Mouse (Mus musculus) forebrain, embryonic 13.5 days (tissue): Measurements from ENCODE around the gene Asb18. TPM values are rescaled to one million over a fixed set of nuclear protein-coding genes. Genes with fewer than 3 reads are reported as not detected.

Experiments
- ATAC-seq: fragments of 200-750 bp; cut with Nextera tagmentation; 2 replicates; pipeline ENCODE4 v1.8.0; 2017
- H3K27ac ChIP-seq: fragments of 300-500 bp; sonication (generic); 2 replicates; pipeline ENCODE4 v1.5.1; 2015; ENCODE audit warnings: inconsistent platforms, mild to moderate bottlenecking, moderate library complexity
- H3K27me3 ChIP-seq: fragments of 300-500 bp; sonication (generic); 2 replicates; pipeline ENCODE4 v1.6.1; 2015; ENCODE audit warnings: mild to moderate bottlenecking, inconsistent platforms
- H3K36me3 ChIP-seq: fragments of 300-500 bp; sonication (generic); 2 replicates; pipeline ENCODE4 v1.6.1; 2015; ENCODE audit warnings: mild to moderate bottlenecking, inconsistent platforms; ENCODE audit not compliant: poor library complexity, severe bottlenecking
- H3K4me1 ChIP-seq: fragments of 300-500 bp; sonication (generic); 2 replicates; pipeline ENCODE4 v1.6.1; 2015; ENCODE audit warnings: inconsistent platforms
- H3K4me2 ChIP-seq: fragments of 300-500 bp; sonication (generic); 2 replicates; pipeline ENCODE4 v1.6.1; 2015; ENCODE audit warnings: inconsistent platforms, mild to moderate bottlenecking, moderate library complexity
- H3K4me3 ChIP-seq: fragments of 300-500 bp; sonication (generic); 2 replicates; pipeline ENCODE4 v1.5.1; 2015; ENCODE audit warnings: mild to moderate bottlenecking, inconsistent platforms
- H3K9ac ChIP-seq: fragments of 300-500 bp; sonication (generic); 2 replicates; pipeline ENCODE4 v1.6.1; 2015; ENCODE audit warnings: mild to moderate bottlenecking, inconsistent platforms
- H3K9me3 ChIP-seq: fragments of 300-500 bp; sonication (generic); replicated peaks from 2 replicates; pipeline ENCODE4 v1.6.1; 2016; ENCODE audit warnings: inconsistent platforms
- WGBS: fragments of 180-500 bp; shearing (Covaris S2); methylation state at CpG from one replicate; pipeline ENCODE4 v1.1.7; 2015; 5-methylcytosine and 5-hydroxymethylcytosine counted together
- polyA plus RNA-seq: library from polyadenylated mRNA; unstranded; fragments of >200 nt; fragmentation: Nextera tagmentation; extraction: Ambion mirVana; gene quantifications from 2 replicates; pipeline ENCODE4 v1.2.1, GENCODE M21; 2015

Gene Asb18
- 0.14 and 0.19 TPM in 2 replicates for polyA plus RNA-seq

- 86% methylated on average over 5 of the region's 5 CpGs for WGBS
Observed at GRCm38 (mm10) chr1:90014446-90014845, at the start of gene Asb18. Gene Asb18 (minus strand): TSS chr1:90014666.

GRCm38 (mm10) chr1:90060599-90060998 is 46.1 kb upstream of the Asb18 start:
- Histone ChIP-seq H3K27ac (no peak overlapping the region), H3K27me3 (peaks cover 4% of the 10 kb centered on the region; the same call in 1 of the 2 replicates), H3K36me3 (no peaks in the 10 kb centered on the region), H3K9me3 (no peaks in the 10 kb centered on the region), H3K4me1 (no peaks in the 10 kb centered on the region), H3K9ac (no peak overlapping the region), H3K4me3 (no peak overlapping the region), H3K4me2 (no peak overlapping the region)
- ATAC-seq = peak; percentile 68
- 21% methylated on average over 7 of the region's 7 CpGs for WGBS

More at GRCm38 (mm10) chr1:90014446-90014845, at the start of gene Asb18:
- Histone ChIP-seq H3K36me3 (no peaks in the 10 kb centered on the region), H3K4me2 (no peak within 1 kb of the TSS), H3K27ac (no peak within 1 kb of the TSS), H3K9ac (no peak within 1 kb of the TSS), H3K4me3 (no peak within 1 kb of the TSS), H3K27me3 (0 out of 2 replicates have a peak, but pooled peaks cover 8% of the 10 kb centered on the region), H3K9me3 (no peaks in the 10 kb centered on the region), H3K4me1 (0 out of 2 replicates have a peak, but pooled peaks cover under 1% of the 10 kb centered on the region)
- no peak for ATAC-seq

- Histone ChIP-seq H3K4me1 (no peaks in the 10 kb centered on the region), H3K4me2 (no peak overlapping the region), H3K9me3 (no peaks in the 10 kb centered on the region), H3K4me3 (no peak overlapping the region), H3K9ac (no peak overlapping the region), H3K27ac (no peak overlapping the region), H3K36me3 (no peaks in the 10 kb centered on the region), H3K27me3 (peaks cover 4% of the 10 kb centered on the region; the same call in 1 of the 2 replicates)
- no peak for ATAC-seq
- WGBS = 53% methylated on average over 3 of the region's 3 CpGs
Observed at GRCm38 (mm10) chr1:90060054-90060453, 45.6 kb upstream of the Asb18 start.

- WGBS = 91% methylated on average over 4 of the region's 4 CpGs
- Histone ChIP-seq H3K4me2 (no peak overlapping the region), H3K27ac (no peak overlapping the region)
Observed at GRCm38 (mm10) chr1:90054991-90055390, 40.5 kb upstream of the Asb18 start.

GRCm38 (mm10) chr1:90051347-90051746 is 36.9 kb upstream of the Asb18 start:
- Histone ChIP-seq H3K27me3 (peaks cover 20% of the 10 kb centered on the region), H3K36me3 (no peaks in the 10 kb centered on the region), H3K27ac (no peak overlapping the region), H3K9me3 (no peaks in the 10 kb centered on the region), H3K4me3 (no peak overlapping the region), H3K9ac (no peak overlapping the region), H3K4me1 (peaks cover 9% of the 10 kb centered on the region), H3K4me2 (no peak overlapping the region)
- WGBS = 47% methylated on average over 5 of the region's 5 CpGs
- no peak for ATAC-seq

More at GRCm38 (mm10) chr1:90054991-90055390, 40.5 kb upstream of the Asb18 start:
- Histone ChIP-seq H3K4me1 (peaks cover 6% of the 10 kb centered on the region), H3K9me3 (no peaks in the 10 kb centered on the region), H3K4me3 (no peak overlapping the region), H3K36me3 (no peaks in the 10 kb centered on the region), H3K9ac (no peak overlapping the region; the same call in 1 of the 2 replicates), H3K27me3 (peaks cover 10% of the 10 kb centered on the region; the same call in 1 of the 2 replicates)
- no peak for ATAC-seq

GRCm38 (mm10) chr1:90050046-90050739 is 35.7 kb upstream of the Asb18 start:
- H3K9me3 ChIP-seq = no peaks in the 10 kb centered on the region
- peaks cover 20% of the 10 kb centered on the region for H3K27me3 ChIP-seq
- H3K4me2 ChIP-seq = no peak overlapping the region; the same call in 1 of the 2 replicates
- peak overlapping the region; percentile 17; the same call in 1 of the 2 replicates for H3K9ac ChIP-seq
- 33% methylated on average over 20 of the region's 20 CpGs for WGBS
- no peaks in the 10 kb centered on the region for H3K36me3 ChIP-seq
- H3K27ac ChIP-seq = no peak overlapping the region; the same call in 1 of the 2 replicates
- peaks cover 9% of the 10 kb centered on the region for H3K4me1 ChIP-seq
- no peak overlapping the region for H3K4me3 ChIP-seq
- ATAC-seq = peak; percentile 38; the same call in 1 of the 2 replicates

GRCm38 (mm10) chr1:90028305-90028704 is 13.8 kb upstream of the Asb18 start:
- Histone ChIP-seq H3K9ac (no peak overlapping the region), H3K9me3 (no peaks in the 10 kb centered on the region), H3K4me3 (no peak overlapping the region), H3K27me3 (peaks cover 22% of the 10 kb centered on the region), H3K27ac (no peak overlapping the region), H3K4me1 (no peaks in the 10 kb centered on the region; the same call in 1 of the 2 replicates), H3K4me2 (no peak overlapping the region), H3K36me3 (no peaks in the 10 kb centered on the region)
- WGBS = 80% methylated on average over 2 of the region's 2 CpGs
- ATAC-seq = no peak

GRCm38 (mm10) chr1:90026945-90027344 is 12.5 kb upstream of the Asb18 start:
- no peak overlapping the region for H3K4me2 ChIP-seq
- H3K9ac ChIP-seq = no peak overlapping the region
- no peaks in the 10 kb centered on the region; the same call in 1 of the 2 replicates for H3K4me1 ChIP-seq
- H3K9me3 ChIP-seq = no peaks in the 10 kb centered on the region
- H3K4me3 ChIP-seq = no peak overlapping the region
- no peak overlapping the region for H3K27ac ChIP-seq
- no peak for ATAC-seq
- no peaks in the 10 kb centered on the region for H3K36me3 ChIP-seq
- WGBS = 16% methylated on average over 3 of the region's 3 CpGs
- peaks cover 22% of the 10 kb centered on the region for H3K27me3 ChIP-seq

- peaks cover 17% of the 10 kb centered on the region; the same call in 1 of the 2 replicates for H3K27me3 ChIP-seq
- no peak for ATAC-seq
Observed at GRCm38 (mm10) chr1:90020336-90020735, 5.9 kb upstream of the Asb18 start.

GRCm38 (mm10) chr1:90018071-90018470 is 3.6 kb upstream of the Asb18 start:
- Histone ChIP-seq H3K36me3 (no peaks in the 10 kb centered on the region), H3K4me1 (no peaks in the 10 kb centered on the region), H3K9ac (no peak overlapping the region), H3K27me3 (0 out of 2 replicates have a peak, but pooled peaks cover 10% of the 10 kb centered on the region), H3K9me3 (no peaks in the 10 kb centered on the region), H3K4me3 (no peak overlapping the region), H3K27ac (no peak overlapping the region), H3K4me2 (no peak overlapping the region)
- 84% methylated on average over 6 of the region's 6 CpGs for WGBS
- ATAC-seq = no peak

More at GRCm38 (mm10) chr1:90020336-90020735, 5.9 kb upstream of the Asb18 start:
- Histone ChIP-seq H3K9ac (no peak overlapping the region), H3K36me3 (no peaks in the 10 kb centered on the region), H3K27ac (no peak overlapping the region), H3K4me3 (no peak overlapping the region), H3K9me3 (no peaks in the 10 kb centered on the region), H3K4me1 (no peaks in the 10 kb centered on the region; the same call in 1 of the 2 replicates), H3K4me2 (no peak overlapping the region)
- 85% methylated on average over 5 of the region's 5 CpGs for WGBS

- H3K36me3 ChIP-seq = no peaks in the 10 kb centered on the region
- H3K9ac ChIP-seq = no peak overlapping the region
- H3K9me3 ChIP-seq = no peaks in the 10 kb centered on the region
- H3K4me3 ChIP-seq = no peak overlapping the region
- peaks cover 13% of the 10 kb centered on the region; the same call in 1 of the 2 replicates for H3K27me3 ChIP-seq
- no peak overlapping the region for H3K27ac ChIP-seq
- H3K4me1 ChIP-seq = 0 out of 2 replicates have a peak, but pooled peaks cover 6% of the 10 kb centered on the region
- no peak for ATAC-seq
- H3K4me2 ChIP-seq = no peak overlapping the region
- WGBS = 79% methylated on average over 5 of the region's 5 CpGs
Observed at GRCm38 (mm10) chr1:90013273-90013672, 1.2 kb downstream of the Asb18 start.

- H3K9me3 ChIP-seq = no peaks in the 10 kb centered on the region
- H3K27ac ChIP-seq = no peak overlapping the region
- H3K36me3 ChIP-seq = no peaks in the 10 kb centered on the region
- H3K4me2 ChIP-seq = no peak overlapping the region
- 0 out of 2 replicates have a peak, but pooled peaks cover 6% of the 10 kb centered on the region for H3K4me1 ChIP-seq
- peaks cover 16% of the 10 kb centered on the region; the same call in 1 of the 2 replicates for H3K27me3 ChIP-seq
- no peak overlapping the region for H3K9ac ChIP-seq
- 64% methylated on average over 7 of the region's 7 CpGs for WGBS
- no peak overlapping the region for H3K4me3 ChIP-seq
- no peak for ATAC-seq
Observed at GRCm38 (mm10) chr1:90012850-90013249, 1.6 kb downstream of the Asb18 start.
